Mouse (Mus musculus) adrenal gland, postnatal 25 days (tissue): Measurements from ENCODE around the gene Sufu. TPM values are rescaled to one million over a fixed set of nuclear protein-coding genes. Genes with fewer than 3 reads are reported as not detected.

Experiments
- DNase-seq: peaks from one replicate; pipeline ENCODE4 v3.0.0; 2021; ENCODE audit warnings: mixed read lengths
- total RNA-seq: library from RNA; stranded (reverse); gene quantifications from 2 replicates; pipeline ENCODE4 v1.2.3, GENCODE M21; 2021

Gene Sufu
- total RNA-seq, 1 experiment from 2014 or later = 27.1 TPM

GRCm38 (mm10) chr19:46466160-46466559 is 69.5 kb downstream of the Sufu start:
- no peak for DNase-seq

- DNase-seq = no peak
Observed at GRCm38 (mm10) chr19:46467051-46467503, 70.4 kb downstream of the Sufu start.

GRCm38 (mm10) chr19:46470364-46471240 is 73.9 kb downstream of the Sufu start:
- peak; percentile 44 for DNase-seq

- DNase-seq = no peak
Observed at GRCm38 (mm10) chr19:46471324-46472093, 74.8 kb downstream of the Sufu start.

- DNase-seq = no peak
Observed at GRCm38 (mm10) chr19:46477432-46477845, 80.7 kb downstream of the Sufu start.

GRCm38 (mm10) chr19:46478242-46478641 is 81.5 kb downstream of the Sufu start:
- peak; percentile 48 for DNase-seq

- DNase-seq = peak; percentile 54
Observed at GRCm38 (mm10) chr19:46478826-46479225, 82.1 kb downstream of the Sufu start.

- no peak for DNase-seq
Observed at GRCm38 (mm10) chr19:46479306-46480075, 82.8 kb downstream of the Sufu start.

- DNase-seq = no peak
Observed at GRCm38 (mm10) chr19:46480624-46481345, 84.1 kb downstream of the Sufu start.

GRCm38 (mm10) chr19:46481352-46481751 is 84.7 kb downstream of the Sufu start:
- DNase-seq = no peak

GRCm38 (mm10) chr19:46481756-46482155 is 85.1 kb downstream of the Sufu start:
- no peak for DNase-seq

GRCm38 (mm10) chr19:46482896-46483516 is 86.3 kb downstream of the Sufu start:
- no peak for DNase-seq

GRCm38 (mm10) chr19:46483701-46484328 is 87.1 kb downstream of the Sufu start:
- DNase-seq = peak; percentile 46

- DNase-seq = peak; percentile 87
Observed at GRCm38 (mm10) chr19:46484518-46484917, 87.8 kb downstream of the Sufu start.

GRCm38 (mm10) chr19:46485847-46486246 is 89.2 kb downstream of the Sufu start:
- no peak for DNase-seq

- DNase-seq = no peak
Observed at GRCm38 (mm10) chr19:46486709-46487108, 90.0 kb downstream of the Sufu start.

GRCm38 (mm10) chr19:46489448-46489847 is 92.8 kb downstream of the Sufu start:
- no peak for DNase-seq

GRCm38 (mm10) chr19:46490634-46491033 is 93.9 kb downstream of the Sufu start:
- DNase-seq = no peak

- no peak for DNase-seq
Observed at GRCm38 (mm10) chr19:46495136-46495535, 98.4 kb downstream of the Sufu start.

GRCm38 (mm10) chr19:46497230-46497629 is 100.5 kb downstream of the Sufu start:
- DNase-seq = no peak

GRCm38 (mm10) chr19:46499539-46499835 is 102.8 kb downstream of the Sufu start:
- no peak for DNase-seq
